Mouse (Mus musculus) limb, embryonic 14.5 days (tissue): ENCODE data around the gene Osbpl11. TPM values are rescaled to one million over a fixed set of nuclear protein-coding genes. Genes with fewer than 3 reads are reported as not detected.
"Not testable (repeated sequence)": the region's sequence is repeated elsewhere in the genome, so short reads cannot be mapped to it uniquely, and the experiment has no call there.

ENCODE experiments used
- ATAC-seq: fragments of 200-750 bp; cut with Nextera tagmentation; 2 replicates; pipeline ENCODE4 v1.8.0; 2017; ENCODE audit warnings: low read depth, moderate number of reproducible peaks, moderate TSS enrichment; ENCODE audit not compliant: low FRiP score
- DNase-seq: peaks from one replicate; pipeline ENCODE4 v3.0.0-alpha.2; 2015; ENCODE audit warnings: low spot score
- H3K27ac ChIP-seq: fragments of 300-500 bp; sonication (generic); replicated peaks from 2 replicates; pipeline ENCODE4 v1.5.1; 2014; ENCODE audit warnings: low read depth, mild to moderate bottlenecking, low read length, moderate library complexity, mixed read lengths
- H3K27me3 ChIP-seq: fragments of 300-500 bp; sonication (generic); 2 replicates; pipeline ENCODE4 v1.6.1; 2014; ENCODE audit warnings: low read length, mixed read lengths; ENCODE audit not compliant: control insufficient read depth, insufficient read depth
- H3K36me3 ChIP-seq: fragments of 300-500 bp; sonication (generic); 2 replicates; pipeline ENCODE4 v1.6.1; 2014; ENCODE audit warnings: mild to moderate bottlenecking, low read length, moderate library complexity, mixed read lengths; ENCODE audit not compliant: control insufficient read depth, insufficient read depth
- H3K4me1 ChIP-seq: fragments of 300-500 bp; sonication (generic); 2 replicates; pipeline ENCODE4 v1.6.1; 2014; ENCODE audit warnings: antibody characterized with exemption, low read length, mixed read lengths; ENCODE audit not compliant: control insufficient read depth, insufficient read depth
- H3K4me2 ChIP-seq: fragments of 300-500 bp; sonication (generic); replicated peaks from 2 replicates; pipeline ENCODE4 v1.6.1; 2014; ENCODE audit warnings: low read depth, mild to moderate bottlenecking, low read length, moderate library complexity; ENCODE audit not compliant: severe bottlenecking
- H3K4me3 ChIP-seq: fragments of 300-500 bp; sonication (generic); replicated peaks from 2 replicates; pipeline ENCODE4 v1.5.1; 2014; ENCODE audit warnings: low read length
- H3K9ac ChIP-seq: fragments of 300-500 bp; sonication (generic); 2 replicates; pipeline ENCODE4 v1.6.1; 2014; ENCODE audit warnings: mild to moderate bottlenecking, low read depth, low read length, moderate library complexity; ENCODE audit not compliant: severe bottlenecking
- H3K9me3 ChIP-seq: fragments of 300-500 bp; sonication (generic); 2 replicates; pipeline ENCODE4 v1.6.1; 2016; ENCODE audit warnings: low read length; ENCODE audit not compliant: control insufficient read depth
- POLR2A ChIP-seq: fragments of 200-500 bp; IDR thresholded peaks from 2 replicates; pipeline ENCODE4 v1.8.0; 2012; ENCODE audit warnings: inconsistent platforms, mild to moderate bottlenecking, moderate library complexity, borderline replicate concordance; ENCODE audit not compliant: insufficient read depth, insufficient read length; ENCODE audit errors: extremely low read depth
- WGBS: fragments of 180-500 bp; shearing (Covaris S2); extraction: QIAGEN DNeasy Blood & Tissue Kit; methylation state at CpG from one replicate; pipeline ENCODE4 v1.1.7; 2014; 5-methylcytosine and 5-hydroxymethylcytosine counted together
- polyA plus RNA-seq, 2 experiments: library from polyadenylated mRNA; depleted of rRNA in 1 of 2; stranded (reverse) in 1 of 2; unstranded in 1 of 2; fragments of >200 nt; fragmentation: Nextera tagmentation in 1 of 2; extraction: Ambion mirVana in 1 of 2; gene quantifications; 2 replicates each; pipeline versions ENCODE4 v1.2.1 to v1.2.3; 2012 to 2014

The Osbpl11 gene
- polyA plus RNA-seq (2012; rRNA removed) (14.6 and 15.4 TPM in 2 replicates), polyA plus RNA-seq (2014; fragmentation: Nextera tagmentation; extraction: Ambion mirVana) (20.6 and 23.8 TPM in 2 replicates)

GRCm38 (mm10) chr16:33184901-33185260 lies at the start of gene Osbpl11:
Gene Osbpl11, plus strand, starts transcription at chr16:33185071.
- DNase-seq (peak; percentile 97), ATAC-seq (peak; percentile 94)
- Histone ChIP-seq H3K4me2 (peak within 1 kb of the TSS; percentile 83), H3K4me1 (peaks cover 17% of the 10 kb centered on the region), H3K27me3 (no peaks in the 10 kb centered on the region), H3K4me3 (peak within 1 kb of the TSS; percentile 69), H3K9me3 (no peaks in the 10 kb centered on the region), H3K9ac (peak within 1 kb of the TSS; percentile 85), H3K36me3 (no peaks in the 10 kb centered on the region), H3K27ac (peak within 1 kb of the TSS; percentile 73)
- WGBS = under 1% methylated on average over 27 of the region's 27 CpGs
- TF ChIP-seq POLR2A = peak; percentile 74; the same call in 1 of the 2 replicates

DNA sequence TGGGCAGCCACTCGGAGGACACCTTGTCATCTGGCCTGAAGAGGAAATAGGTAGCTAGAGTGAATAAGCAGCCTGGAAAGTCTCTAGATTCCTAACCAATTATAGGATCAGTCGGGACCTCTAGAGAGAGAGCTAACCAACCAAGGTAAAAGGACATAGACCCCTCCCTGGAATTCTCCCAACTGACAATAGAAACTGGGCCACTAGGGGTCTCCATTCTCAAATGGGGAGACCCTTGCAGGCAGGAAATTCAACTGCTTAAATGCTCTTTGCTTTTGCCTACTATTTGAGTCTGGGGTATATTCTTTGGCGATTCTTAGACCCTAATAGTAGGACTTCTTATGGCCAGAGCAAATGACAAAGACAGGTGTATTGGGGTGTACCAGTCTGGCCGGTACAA lies 49.7 kb upstream of the Osbpl11 start:
- ATAC-seq = no peak
- WGBS = 67% methylated on average over 4 of the region's 4 CpGs
- Histone ChIP-seq H3K27me3 (no peaks in the 10 kb centered on the region), H3K9me3 (no peaks in the 10 kb centered on the region), H3K9ac (no peak overlapping the region), H3K4me3 (no peak overlapping the region), H3K36me3 (no peaks in the 10 kb centered on the region), H3K4me2 (no peak overlapping the region), H3K27ac (no peak overlapping the region), H3K4me1 (0 out of 2 replicates have a peak, but pooled peaks cover 5% of the 10 kb centered on the region)
- no peak for DNase-seq
- no peak for TF ChIP-seq POLR2A

DNA sequence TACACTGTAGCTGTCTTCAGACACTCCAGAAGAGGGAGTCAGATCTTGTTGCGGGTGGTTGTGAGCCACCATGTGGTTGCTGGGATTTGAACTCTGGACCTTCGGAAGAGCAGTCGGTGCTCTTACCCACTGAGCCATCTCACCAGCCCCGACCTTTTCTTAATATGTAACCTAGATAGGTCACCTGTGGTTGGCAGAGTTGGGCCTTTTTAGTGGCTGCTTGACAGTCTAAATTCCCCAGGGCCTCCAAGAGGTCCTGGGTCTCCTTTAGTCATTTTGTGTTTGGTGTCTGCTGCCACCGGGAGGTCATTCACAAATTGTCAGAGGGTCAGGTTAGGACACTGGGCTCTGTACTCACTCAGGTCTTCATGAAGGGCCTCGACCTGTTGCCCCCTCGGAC lies 45.8 kb upstream of the Osbpl11 start:
- not testable (repeated sequence) for H3K27ac ChIP-seq, H3K4me2 ChIP-seq, H3K4me3 ChIP-seq, H3K9me3 ChIP-seq, H3K4me1 ChIP-seq, DNase-seq, ATAC-seq, H3K9ac ChIP-seq, H3K36me3 ChIP-seq, H3K27me3 ChIP-seq
- 86% methylated on average over 6 of the region's 7 CpGs for WGBS

- Histone ChIP-seq H3K4me1 (no peaks in the 10 kb centered on the region), H3K27ac (no peak overlapping the region), H3K4me2 (no peak overlapping the region), H3K9me3 (no peaks in the 10 kb centered on the region), H3K9ac (no peak overlapping the region), H3K4me3 (no peak overlapping the region), H3K27me3 (no peaks in the 10 kb centered on the region), H3K36me3 (no peaks in the 10 kb centered on the region)
- 54% methylated on average over 3 of the region's 3 CpGs for WGBS
- ATAC-seq (no peak), DNase-seq (no peak)
- TF ChIP-seq POLR2A = no peak
Measured at GRCm38 (mm10) chr16:33141758-33142280, 43.1 kb upstream of the Osbpl11 start.

DNA sequence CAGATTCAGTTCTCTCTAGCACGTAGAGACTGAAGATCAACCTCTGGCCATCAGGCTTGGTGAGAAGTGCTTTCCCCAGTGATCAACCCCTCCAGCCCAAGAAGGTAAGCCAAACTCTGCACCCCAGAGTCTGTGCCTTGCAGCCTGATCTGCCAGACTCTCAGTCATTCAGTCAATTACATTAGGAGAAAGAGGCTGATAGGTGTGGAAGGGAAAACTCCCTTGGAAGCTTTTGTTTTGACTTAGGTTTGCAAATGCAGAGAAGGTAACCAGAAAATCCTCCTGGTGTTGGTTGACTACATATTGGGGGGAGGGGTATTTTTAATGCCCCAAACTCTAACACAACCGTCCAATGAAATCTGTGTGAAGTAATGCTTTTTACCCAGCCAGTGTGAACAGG lies 41.4 kb upstream of the Osbpl11 start:
- H3K27me3 ChIP-seq = no peaks in the 10 kb centered on the region
- H3K4me1 ChIP-seq = no peaks in the 10 kb centered on the region
- no peak for ATAC-seq
- TF ChIP-seq POLR2A = no peak
- H3K4me2 ChIP-seq = no peak overlapping the region
- no peak overlapping the region for H3K9ac ChIP-seq
- H3K4me3 ChIP-seq = no peak overlapping the region
- no peak overlapping the region for H3K27ac ChIP-seq
- no peak for DNase-seq
- 67% methylated on average over 2 of the region's 2 CpGs for WGBS
- H3K9me3 ChIP-seq = no peaks in the 10 kb centered on the region
- no peaks in the 10 kb centered on the region for H3K36me3 ChIP-seq

DNA sequence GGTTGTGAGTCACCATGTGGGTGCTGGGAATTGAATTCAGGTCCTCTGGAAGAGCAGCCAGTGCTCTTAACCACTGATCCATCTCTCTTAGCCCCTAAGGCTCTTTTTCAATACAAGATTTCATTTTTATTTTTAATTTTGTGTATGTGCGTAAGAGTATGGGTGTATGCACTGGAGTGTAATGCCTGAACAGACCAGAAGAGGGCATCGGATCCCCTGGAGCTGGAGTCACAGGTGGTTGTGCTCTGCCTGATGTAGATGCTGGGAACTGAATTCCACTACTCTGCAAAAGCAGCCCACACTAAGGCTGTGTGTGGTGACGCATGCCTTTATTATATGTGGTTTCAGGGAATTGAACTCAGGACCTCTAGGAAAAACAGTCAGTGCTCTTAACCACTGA lies 38.7 kb upstream of the Osbpl11 start:
- no peak overlapping the region for H3K27ac ChIP-seq
- WGBS = 90% methylated on average over 3 of the region's 3 CpGs
- no peak overlapping the region for H3K9ac ChIP-seq
- DNase-seq (no peak), ATAC-seq (no peak)
- H3K4me1 ChIP-seq = no peaks in the 10 kb centered on the region
- no peaks in the 10 kb centered on the region for H3K27me3 ChIP-seq
- TF ChIP-seq POLR2A = no peak
- H3K36me3 ChIP-seq = no peaks in the 10 kb centered on the region
- H3K4me3 ChIP-seq = no peak overlapping the region
- no peak overlapping the region for H3K4me2 ChIP-seq
- H3K9me3 ChIP-seq = no peaks in the 10 kb centered on the region
